Mouse (Mus musculus) left cerebral cortex, adult 8-10 months (tissue): ENCODE measurements around the gene Capn1. TPM values are rescaled to one million over a fixed set of nuclear protein-coding genes. Genes with fewer than 3 reads are reported as not detected.

ENCODE experiments used
- DNase-seq, 2 experiments: peaks; one replicate each; pipeline ENCODE4 v3.0.0; 2022; ENCODE audit warnings: low spot score in 2 of 2
- total RNA-seq, 4 experiments: library from RNA; stranded (reverse); gene quantifications; 2 replicates each; pipeline ENCODE4 v1.2.4; 2022

The Capn1 gene
- total RNA-seq, 4 experiments from 2014 or later: 25.6 to 31.5 (median 28.0) TPM

- no peak for DNase-seq
Observed at GRCm38 (mm10) chr19:6040002-6040401, 24.3 kb upstream of the Capn1 start.

- DNase-seq: no peak
Observed at GRCm38 (mm10) chr19:6038326-6038725, 22.6 kb upstream of the Capn1 start.

GRCm38 (mm10) chr19:6037695-6038094 is 22.0 kb upstream of the Capn1 start:
- no peak for DNase-seq

- DNase-seq: no peak
Observed at GRCm38 (mm10) chr19:6035966-6036585, 20.4 kb upstream of the Capn1 start.

- no peak for DNase-seq
Observed at GRCm38 (mm10) chr19:6030520-6031280, 15.0 kb upstream of the Capn1 start.

- no peak for DNase-seq
Observed at GRCm38 (mm10) chr19:6029426-6029825, 13.7 kb upstream of the Capn1 start.

- no peak for DNase-seq
Observed at GRCm38 (mm10) chr19:6028991-6029390, 13.3 kb upstream of the Capn1 start.

- DNase-seq: no peak
Observed at GRCm38 (mm10) chr19:6023930-6024329, 8.2 kb upstream of the Capn1 start.

- no peak for DNase-seq
Observed at GRCm38 (mm10) chr19:6023059-6023458, 7.4 kb upstream of the Capn1 start.

GRCm38 (mm10) chr19:6020276-6020675 is 4.6 kb upstream of the Capn1 start:
- DNase-seq: no peak

GRCm38 (mm10) chr19:6018142-6019089 is 2.7 kb upstream of the Capn1 start:
- peak; percentile 72 to 84 for DNase-seq

- no peak for DNase-seq
Observed at GRCm38 (mm10) chr19:6016532-6016931, 835 bp upstream of the Capn1 start.

GRCm38 (mm10) chr19:6014991-6015510 is 646 bp downstream of the Capn1 start:
- no peak for DNase-seq

- no peak for DNase-seq
Observed at GRCm38 (mm10) chr19:6013691-6014090, 2.0 kb downstream of the Capn1 start.

GRCm38 (mm10) chr19:6009137-6009536 is 6.6 kb downstream of the Capn1 start:
- DNase-seq: no peak

GRCm38 (mm10) chr19:6007013-6007412 is 8.7 kb downstream of the Capn1 start:
- no peak for DNase-seq

- DNase-seq: no peak
Observed at GRCm38 (mm10) chr19:6005541-6005940, 10.2 kb downstream of the Capn1 start.

- DNase-seq: no peak
Observed at GRCm38 (mm10) chr19:5999969-6000368, 15.7 kb downstream of the Capn1 start.

GRCm38 (mm10) chr19:5998180-5998579 is 17.5 kb downstream of the Capn1 start:
- no peak for DNase-seq

GRCm38 (mm10) chr19:5994711-5995110 is 21.0 kb downstream of the Capn1 start:
- DNase-seq: no peak

GRCm38 (mm10) chr19:5992012-5992411 is 23.7 kb downstream of the Capn1 start:
- no peak for DNase-seq

GRCm38 (mm10) chr19:5991467-5991866 is 24.2 kb downstream of the Capn1 start:
- no peak for DNase-seq
